8 mouse cellular contexts compared by ENCODE assay signal in genomic region chr7:101311061-101311460, GRCm38 (mm10). TPM values are rescaled to one million over a fixed set of nuclear protein-coding genes. Genes with fewer than 3 reads are reported as not detected.
A peak's percentile ranks its signal among the peaks of the same experiment; 100 is the strongest.
DNase-seq lines count a peak whose midpoint lies in the region; ATAC-seq and TF ChIP-seq lines count a peak whose summit lies in the region.

No protein-coding gene starts in this region.

- H3K36me3 ChIP-seq in heart, embryonic 10.5 days = no peaks in the 10 kb centered on the region
- H3K36me3 ChIP-seq in E14TG2a.4 (ENCODE audit: insufficient read depth, low read length) = no peaks in the 10 kb centered on the region
- H3K36me3 ChIP-seq in heart, postnatal 0 days (replicated peaks; ENCODE audit: control insufficient read depth, insufficient read depth, low read length) = no peaks in the 10 kb centered on the region

- no peak for TF ChIP-seq EP300 in heart, postnatal 0 days (IDR thresholded peaks at IDR 0.05; ENCODE audit: low read depth)

- intact Hi-C loops in heart, postnatal 25 days (cut with DNase I) = loop anchor here (2.0 kb wide), 2 partner anchors 62 to 102 kb away; no protein-coding TSS in a partner anchor

- H3K4me1 ChIP-seq in heart, embryonic 10.5 days = peaks cover 23% of the 10 kb centered on the region
- H3K4me1 ChIP-seq in E14TG2a.4 (replicated peaks; ENCODE audit: low read depth, low read length) = peaks cover 19% of the 10 kb centered on the region
- 0 out of 2 replicates have a peak, but pooled peaks cover 9% of the 10 kb centered on the region for H3K4me1 ChIP-seq in heart, postnatal 0 days (ENCODE audit: control insufficient read depth, insufficient read depth)

- no peak for TF ChIP-seq CTCF in E14TG2a.4 (conservative IDR thresholded peaks at IDR 0.05; ENCODE audit: low read length)
- no peak for TF ChIP-seq CTCF in heart, postnatal 0 days (IDR thresholded peaks at IDR 0.05; ENCODE audit: low read depth)

- no peak for ATAC-seq in heart, postnatal 0 days (ENCODE audit: insufficient read depth, low read depth)

- no peaks in the 10 kb centered on the region for H3K9me3 ChIP-seq in heart, embryonic 10.5 days
- H3K9me3 ChIP-seq in E14TG2a.4 (ENCODE audit: low read length) = no peaks in the 10 kb centered on the region
- H3K9me3 ChIP-seq in heart, postnatal 0 days (replicated peaks; ENCODE audit: control insufficient read depth, low read length) = no peaks in the 10 kb centered on the region

- H3K27me3 ChIP-seq in heart, embryonic 10.5 days (ENCODE audit: insufficient read depth, poor library complexity, severe bottlenecking) = no peaks in the 10 kb centered on the region
- peaks cover 5% of the 10 kb centered on the region for H3K27me3 ChIP-seq in E14TG2a.4 (ENCODE audit: insufficient read depth, low read length)
- no peaks in the 10 kb centered on the region for H3K27me3 ChIP-seq in heart, postnatal 0 days (ENCODE audit: control insufficient read depth, insufficient read depth, low read length)

- H3K27ac ChIP-seq in heart, embryonic 10.5 days = peak overlapping the region; percentile 89
- peak overlapping the region; percentile 99 for H3K27ac ChIP-seq in heart, postnatal 0 days (ENCODE audit: low read depth)

- 32% methylated on average over 2 of the region's 2 CpGs for WGBS in heart, embryonic 10.5 days
- WGBS in heart, postnatal 0 days = 30% methylated on average over 2 of the region's 2 CpGs

- no peak for DNase-seq in heart, embryonic 10.5 days (ENCODE audit: low spot score)
- no peak for DNase-seq in heart, postnatal 25 days (ENCODE audit: low spot score)
- DNase-seq in heart, postnatal 0 days (ENCODE audit: low spot score) = no peak
- peak; percentile 27 for DNase-seq in lung, postnatal 36 days
- no peak for DNase-seq in retina, embryonic 14.5 days (ENCODE audit: low spot score)
- DNase-seq in frontal cortex, postnatal 36 days (ENCODE audit: low spot score in 2 of 2) = no peak
- DNase-seq in gastrocnemius, postnatal 4 days (ENCODE audit: low spot score in 2 of 2) = no peak

- peak overlapping the region; percentile 62 for H3K4me2 ChIP-seq in heart, postnatal 0 days (ENCODE audit: low read depth, low read length)

- no peak overlapping the region for H3K9ac ChIP-seq in heart, postnatal 0 days (replicated peaks; ENCODE audit: low read depth, low read length)

- H3K4me3 ChIP-seq in heart, embryonic 10.5 days = peak overlapping the region; percentile 63
- H3K4me3 ChIP-seq in E14TG2a.4 (replicated peaks; ENCODE audit: low read length) = peak overlapping the region; percentile 81
- H3K4me3 ChIP-seq in heart, postnatal 0 days (ENCODE audit: low read depth, low read length) = peak overlapping the region; percentile 55

RNA-seq across cellular contexts. Expression of gene Stard10, which starts 5.8 kb away (rescaled TPM):
- 24.7 and 62.7 TPM in 2 replicates for polyA plus RNA-seq in heart, embryonic 10.5 days (2016; fragmentation: Nextera tagmentation; extraction: Ambion mirVana)
- 10 to 100 TPM; 57.4 to 65.4 TPM for total RNA-seq in heart, postnatal 25 days (2021)
- total RNA-seq in heart, postnatal 0 days (2014; rRNA removed; ENCODE audit: low replicate concordance) = 62.6 and 76.7 TPM in 2 replicates
- 45.9 and 53.6 TPM in 2 replicates for polyA plus RNA-seq in heart, postnatal 0 days (2015; fragmentation: Nextera tagmentation; extraction: Ambion mirVana)
- 1 to 10 TPM; 5.9 to 9.0 TPM for total RNA-seq in gastrocnemius, postnatal 4 days (2021)

RNA-seq across cellular contexts. Expression of gene Atg16l2, which starts 9.0 kb away (rescaled TPM):
- polyA plus RNA-seq in heart, embryonic 10.5 days (2016; fragmentation: Nextera tagmentation; extraction: Ambion mirVana) = 19.2 and 22.1 TPM in 2 replicates
- total RNA-seq in heart, postnatal 25 days (2021) = 10 to 100 TPM; 11.4 to 12.6 TPM
- total RNA-seq in heart, postnatal 0 days (2014; rRNA removed; ENCODE audit: low replicate concordance) = 67.1 and 93.8 TPM in 2 replicates
- polyA plus RNA-seq in heart, postnatal 0 days (2015; fragmentation: Nextera tagmentation; extraction: Ambion mirVana) = 15.9 and 20.5 TPM in 2 replicates
- 10 to 100 TPM in 1 of 2 experiments, 1 to 10 TPM in 1; 6.3 to 11.4 TPM for total RNA-seq in gastrocnemius, postnatal 4 days (2021)

RNA-seq across cellular contexts. Expression of gene Arap1, which starts 36.8 kb away (rescaled TPM):
- 15.9 and 24.6 TPM in 2 replicates for polyA plus RNA-seq in heart, embryonic 10.5 days (2016; fragmentation: Nextera tagmentation; extraction: Ambion mirVana)
- 10 to 100 TPM; 31.6 to 35.9 TPM for total RNA-seq in heart, postnatal 25 days (2021)
- total RNA-seq in heart, postnatal 0 days (2014; rRNA removed; ENCODE audit: low replicate concordance) = 36.2 and 101 TPM in 2 replicates
- 18.6 and 19.8 TPM in 2 replicates for polyA plus RNA-seq in heart, postnatal 0 days (2015; fragmentation: Nextera tagmentation; extraction: Ambion mirVana)
- total RNA-seq in gastrocnemius, postnatal 4 days (2021) = 10 to 100 TPM; 49.2 to 57.4 TPM
